Mouse (Mus musculus) hindbrain, embryonic 15.5 days (tissue): ENCODE data around the gene 1700056E22Rik. TPM values are rescaled to one million over a fixed set of nuclear protein-coding genes. Genes with fewer than 3 reads are reported as not detected.

Source experiments
- polyA plus RNA-seq: library from polyadenylated mRNA; unstranded; fragments of >200 nt; fragmentation: Nextera tagmentation; extraction: Ambion mirVana; gene quantifications from 2 replicates; pipeline ENCODE4 v1.2.1, GENCODE M21; 2015

The 1700056E22Rik gene
- polyA plus RNA-seq, 1 experiment from 2014 or later = 0.67 TPM

Other genes with a start within 250 kb of the 1700056E22Rik start
- 5.0 and 5.3 TPM in 2 replicates for gene Dusp10, start 21.0 kb downstream of the 1700056E22Rik start, polyA plus RNA-seq